Mouse (Mus musculus) urinary bladder, adult 18-20 months (tissue): Measurements from ENCODE around the gene Ndrg4.

Experiments used
- DNase-seq, 2 experiments: peaks; one replicate each; pipeline ENCODE4 v3.0.0; 2022; ENCODE audit warnings: low spot score in 2 of 2, mixed read lengths in 2 of 2

Gene Ndrg4

DNA sequence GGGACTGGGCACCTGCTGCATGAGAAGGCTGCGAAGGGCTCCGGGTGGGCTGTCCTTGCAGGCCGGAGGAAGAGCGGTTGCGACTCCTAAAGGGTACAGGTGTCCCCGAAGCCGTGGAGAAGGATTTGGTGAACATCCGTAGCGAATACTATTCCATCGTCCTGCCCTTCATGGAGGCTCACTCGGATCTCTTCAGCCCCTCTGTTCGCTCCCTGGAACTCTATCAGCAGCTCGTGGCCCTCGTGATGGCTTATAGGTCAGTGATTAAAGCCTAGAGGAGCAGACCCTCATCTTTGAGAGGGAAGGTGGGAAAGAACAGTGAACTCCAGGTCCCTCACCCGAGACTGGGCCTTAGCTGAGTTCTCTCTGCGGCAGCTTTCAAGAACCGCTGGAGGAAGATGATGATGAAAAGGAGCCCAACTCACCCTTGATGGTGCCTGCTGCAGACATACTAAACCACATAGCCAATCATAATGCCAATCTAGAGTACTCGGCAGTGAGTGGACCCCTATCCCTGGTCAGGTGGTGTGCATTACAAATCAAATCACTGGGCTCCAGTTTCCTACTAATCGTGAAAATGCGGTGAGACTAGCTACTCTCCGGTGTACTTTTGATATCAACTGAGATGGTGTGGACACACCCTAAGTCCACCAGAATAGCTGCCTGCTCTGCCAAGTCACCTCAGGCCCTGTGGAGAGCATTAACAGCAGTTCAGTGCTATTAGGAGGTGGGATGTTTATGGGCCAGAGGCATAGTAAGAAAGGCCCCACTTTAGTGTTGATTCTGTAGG lies 40.0 kb downstream of the Ndrg4 start:
- DNase-seq: no peak

GRCm38 (mm10) chr8:95727625-95728024 lies 50.8 kb downstream of the Ndrg4 start:
- DNase-seq: no peak

GRCm38 (mm10) chr8:95738596-95738995 lies 61.8 kb downstream of the Ndrg4 start:
- no peak for DNase-seq

DNA sequence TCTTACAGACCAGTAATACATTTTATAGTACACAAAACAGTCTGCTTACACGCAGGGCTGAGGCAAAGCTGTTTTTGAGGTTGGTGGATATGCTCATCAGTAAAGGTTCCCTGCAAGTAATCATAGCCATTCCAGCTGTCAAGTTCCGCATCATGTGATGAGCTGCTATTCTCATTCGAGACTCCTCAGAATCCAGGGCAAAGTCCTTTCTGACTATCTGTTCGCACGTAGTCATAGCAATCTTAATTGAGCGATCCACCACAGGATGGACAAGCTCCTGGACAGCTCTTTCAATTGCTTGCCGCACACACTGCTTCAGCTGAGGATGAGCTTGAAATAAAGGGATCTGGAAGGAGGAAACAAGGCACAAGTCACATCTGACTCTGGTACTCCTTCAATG lies 65.0 kb downstream of the Ndrg4 start:
- DNase-seq: no peak

- DNase-seq: no peak
Observed at GRCm38 (mm10) chr8:95748028-95748427, 71.2 kb downstream of the Ndrg4 start.

DNA sequence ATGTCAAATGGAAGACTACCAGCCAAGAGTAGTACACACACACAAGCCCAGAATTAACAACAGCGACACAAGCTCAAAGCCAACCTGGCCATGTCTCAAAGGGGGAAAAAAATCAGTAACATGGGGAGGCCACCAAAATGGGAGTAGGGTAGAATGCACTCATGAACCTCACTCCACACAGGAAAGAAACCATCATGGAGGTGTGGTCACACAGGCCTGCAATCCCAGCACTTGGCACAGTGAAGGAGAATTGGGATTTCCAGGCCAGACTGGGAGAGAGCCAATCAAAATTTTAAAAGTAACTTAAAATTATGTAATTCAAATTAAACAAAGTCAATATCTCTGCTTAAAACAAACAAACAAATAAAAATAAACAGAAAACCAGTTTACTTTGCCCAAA lies 75.1 kb downstream of the Ndrg4 start:
- no peak for DNase-seq

GRCm38 (mm10) chr8:95760323-95760722 lies 83.5 kb downstream of the Ndrg4 start:
- no peak for DNase-seq

GRCm38 (mm10) chr8:95764133-95764532 lies 87.4 kb downstream of the Ndrg4 start:
- no peak for DNase-seq
